Mouse (Mus musculus) skeletal muscle tissue, adult 2 months (tissue): Measurements from ENCODE around the gene Hck.

Experiments
- DNase-seq: peaks from one replicate; pipeline ENCODE4 v3.0.0-alpha.2; 2012; ENCODE audit warnings: low read depth, low spot score

Hck gene

GRCm38 (mm10) chr2:153090551-153091165 is 17.6 kb upstream of the Hck start:
- peak; percentile 58 for DNase-seq

- DNase-seq: no peak
Observed at GRCm38 (mm10) chr2:153107046-153107766, 1.1 kb upstream of the Hck start.

GRCm38 (mm10) chr2:153107802-153108201 is 466 bp upstream of the Hck start:
- no peak for DNase-seq

GRCm38 (mm10) chr2:153109596-153109995 is 1.3 kb downstream of the Hck start:
- DNase-seq: no peak

- DNase-seq: no peak
Observed at GRCm38 (mm10) chr2:153111298-153111697, 3.0 kb downstream of the Hck start.

GRCm38 (mm10) chr2:153115679-153116081 is 7.4 kb downstream of the Hck start:
- DNase-seq: no peak

GRCm38 (mm10) chr2:153117051-153117486 is 8.8 kb downstream of the Hck start:
- no peak for DNase-seq

- DNase-seq: no peak
Observed at GRCm38 (mm10) chr2:153119488-153119887, 11.2 kb downstream of the Hck start.

GRCm38 (mm10) chr2:153120126-153120525 is 11.9 kb downstream of the Hck start:
- no peak for DNase-seq

- no peak for DNase-seq
Observed at GRCm38 (mm10) chr2:153121821-153122615, 13.8 kb downstream of the Hck start.

- no peak for DNase-seq
Observed at GRCm38 (mm10) chr2:153122701-153123100, 14.4 kb downstream of the Hck start.

GRCm38 (mm10) chr2:153125875-153126274 is 17.6 kb downstream of the Hck start:
- no peak for DNase-seq

- DNase-seq: no peak
Observed at GRCm38 (mm10) chr2:153131019-153131418, 22.8 kb downstream of the Hck start.

- no peak for DNase-seq
Observed at GRCm38 (mm10) chr2:153134237-153134636, 26.0 kb downstream of the Hck start.

- no peak for DNase-seq
Observed at GRCm38 (mm10) chr2:153136211-153136610, 27.9 kb downstream of the Hck start.

GRCm38 (mm10) chr2:153139158-153139557 is 30.9 kb downstream of the Hck start:
- DNase-seq: no peak

GRCm38 (mm10) chr2:153139996-153140613 is 31.8 kb downstream of the Hck start:
- no peak for DNase-seq

- no peak for DNase-seq
Observed at GRCm38 (mm10) chr2:153142620-153143199, 34.4 kb downstream of the Hck start.

- no peak for DNase-seq
Observed at GRCm38 (mm10) chr2:153145346-153145745, 37.1 kb downstream of the Hck start.

- DNase-seq: no peak
Observed at GRCm38 (mm10) chr2:153147236-153147635, 39.0 kb downstream of the Hck start.

GRCm38 (mm10) chr2:153147715-153148114 is 39.4 kb downstream of the Hck start:
- peak; percentile 41 for DNase-seq

GRCm38 (mm10) chr2:153149742-153150141 is 41.5 kb downstream of the Hck start:
- DNase-seq: no peak
